Mouse (Mus musculus) CH12.LX (cell line): ENCODE measurements around the gene Osbpl11. TPM values are rescaled to one million over a fixed set of nuclear protein-coding genes. Genes with fewer than 3 reads are reported as not detected.

Experiments
- DNase-seq: peaks from one replicate; pipeline ENCODE4 v3.0.0-alpha.2; 2013; ENCODE audit errors: extremely low read depth
- H3K27ac ChIP-seq: 2 replicates; pipeline ENCODE4 v1.5.1; 2012; ENCODE audit warnings: low read depth, mild to moderate bottlenecking, control low read depth, moderate library complexity; ENCODE audit not compliant: insufficient read depth
- H3K27me3 ChIP-seq: replicated peaks from 2 replicates; pipeline ENCODE3; 2012; ENCODE audit warnings: inconsistent platforms
- H3K36me3 ChIP-seq, 2 experiments: replicated peaks in 1 of 2; 2 replicates each; pipeline versions ENCODE3 to v1.6.1; 2012; ENCODE audit warnings: inconsistent platforms in 1 of 2, low read length in 1 of 2, mild to moderate bottlenecking in 1 of 2, mixed read lengths in 1 of 2, moderate library complexity in 1 of 2; ENCODE audit not compliant: control insufficient read depth in 1 of 2, insufficient read depth in 1 of 2
- H3K4me1 ChIP-seq, 2 experiments: 2 replicates each; pipeline ENCODE4 v1.6.1; 2012; ENCODE audit warnings: inconsistent platforms in 1 of 2, moderate library complexity in 1 of 2; ENCODE audit not compliant: insufficient read depth in 2 of 2, control insufficient read depth in 1 of 2
- H3K4me2 ChIP-seq: 2 replicates; pipeline ENCODE4 v1.6.1; 2012; ENCODE audit warnings: low read depth, mild to moderate bottlenecking, control low read depth; ENCODE audit not compliant: poor library complexity, insufficient read depth, severe bottlenecking
- H3K4me3 ChIP-seq, 3 experiments: fragments of 150-350 bp in 1 of 3; sonication (generic) in 1 of 3; replicated peaks in 1 of 3; 2 replicates each; pipeline versions ENCODE3 to v1.5.1; 2011 to 2012; ENCODE audit warnings: low read depth in 2 of 3, low read length in 2 of 3, mild to moderate bottlenecking in 2 of 3, moderate library complexity in 2 of 3, control low read depth in 1 of 3, improper control_type of control experiment in 1 of 3, inconsistent platforms in 1 of 3, mixed read lengths in 1 of 3; ENCODE audit not compliant: poor library complexity in 1 of 3
- H3K79me2 ChIP-seq: replicated peaks from 2 replicates; pipeline ENCODE4 v1.6.1; 2012; ENCODE audit warnings: mild to moderate bottlenecking, moderate library complexity; ENCODE audit not compliant: control insufficient read depth, poor library complexity, insufficient read depth, severe bottlenecking; ENCODE audit errors: extremely low read depth
- H3K9ac ChIP-seq: 2 replicates; pipeline ENCODE4 v1.6.1; 2012; ENCODE audit warnings: low read depth, mild to moderate bottlenecking, control low read depth, moderate library complexity; ENCODE audit not compliant: insufficient read depth
- H3K9me3 ChIP-seq: replicated peaks from 2 replicates; pipeline ENCODE3; 2012; ENCODE audit warnings: low read length, inconsistent platforms, mixed read lengths
- BHLHE40 ChIP-seq: IDR thresholded peaks from 2 replicates; pipeline ENCODE4 v1.6.1; 2011; ENCODE audit warnings: mild to moderate bottlenecking, low read depth, low read length, improper control_type of control experiment
- CHD1 ChIP-seq: IDR thresholded peaks from 2 replicates; pipeline ENCODE4 v1.6.1; 2012; ENCODE audit warnings: low read depth, low read length, improper control_type of control experiment, inconsistent platforms
- CHD2 ChIP-seq: IDR thresholded peaks from 2 replicates; pipeline ENCODE4 v1.6.1; 2011; ENCODE audit warnings: low read length, improper control_type of control experiment
- CTCF ChIP-seq, 2 experiments: IDR thresholded peaks in 1 of 2; conservative IDR thresholded peaks in 1 of 2; 2 replicates each; pipeline ENCODE4 v1.5.1; 2011 to 2012; ENCODE audit warnings: low read depth in 2 of 2, low read length in 2 of 2, improper control_type of control experiment in 1 of 2, inconsistent platforms in 1 of 2, mild to moderate bottlenecking in 1 of 2, moderate library complexity in 1 of 2
- E2F4 ChIP-seq: IDR thresholded peaks from 2 replicates; pipeline ENCODE4 v1.6.1; 2011; ENCODE audit warnings: low read depth, low read length, improper control_type of control experiment; ENCODE audit not compliant: insufficient replicate concordance
- ELF1 ChIP-seq: IDR thresholded peaks from 2 replicates; pipeline ENCODE4 v1.6.1; 2014; ENCODE audit warnings: low read depth, mild to moderate bottlenecking, inconsistent platforms, low read length, improper control_type of control experiment
- EP300 ChIP-seq: IDR thresholded peaks from 2 replicates; pipeline ENCODE4 v1.6.1; 2011; ENCODE audit warnings: low read length, improper control_type of control experiment
- ETS1 ChIP-seq: conservative IDR thresholded peaks from 2 replicates; pipeline ENCODE4 v1.6.1; 2012; ENCODE audit warnings: low read depth, mild to moderate bottlenecking, inconsistent platforms, low read length, improper control_type of control experiment, moderate library complexity
- HCFC1 ChIP-seq: IDR thresholded peaks from 2 replicates; pipeline ENCODE4 v1.6.1; 2012; ENCODE audit warnings: low read depth, mild to moderate bottlenecking, inconsistent platforms, low read length, improper control_type of control experiment
- JUN ChIP-seq: IDR thresholded peaks from 2 replicates; pipeline ENCODE4 v1.6.1; 2011; ENCODE audit warnings: low read depth, mild to moderate bottlenecking, low read length, improper control_type of control experiment, moderate library complexity; ENCODE audit not compliant: insufficient read depth
- MAFK ChIP-seq: IDR thresholded peaks from 2 replicates; pipeline ENCODE4 v1.6.1; 2011; ENCODE audit warnings: low read length, improper control_type of control experiment; ENCODE audit not compliant: insufficient replicate concordance
- MAX ChIP-seq: IDR thresholded peaks from 2 replicates; pipeline ENCODE4 v1.6.1; 2011; ENCODE audit warnings: low read length, improper control_type of control experiment
- MXI1 ChIP-seq: IDR thresholded peaks from 2 replicates; pipeline ENCODE4 v1.6.1; 2011; ENCODE audit warnings: mild to moderate bottlenecking, low read depth, low read length, improper control_type of control experiment
- MYC ChIP-seq: IDR thresholded peaks from 2 replicates; pipeline ENCODE4 v1.6.1; 2011; ENCODE audit warnings: low read depth, mild to moderate bottlenecking, improper control_type of control experiment, low read length
- NELFE ChIP-seq: IDR thresholded peaks from 2 replicates; pipeline ENCODE4 v1.6.1; 2011; ENCODE audit warnings: low read depth, low read length, improper control_type of control experiment
- PAX5 ChIP-seq: IDR thresholded peaks from 2 replicates; pipeline ENCODE4 v1.6.1; 2012; ENCODE audit warnings: low read length, inconsistent platforms, mixed read lengths
- POLR2A ChIP-seq: IDR thresholded peaks from 2 replicates; pipeline ENCODE4 v1.6.1; 2011; ENCODE audit warnings: low read depth, mild to moderate bottlenecking, improper control_type of control experiment, low read length
- POLR2AphosphoS2 ChIP-seq: IDR thresholded peaks from 2 replicates; pipeline ENCODE4 v1.6.1; 2011; ENCODE audit warnings: low read depth, low read length, improper control_type of control experiment
- RCOR1 ChIP-seq: conservative IDR thresholded peaks from 2 replicates; pipeline ENCODE4 v1.6.1; 2012; ENCODE audit warnings: low read depth, mild to moderate bottlenecking, inconsistent platforms, low read length, improper control_type of control experiment
- SIN3A ChIP-seq: IDR thresholded peaks from 2 replicates; pipeline ENCODE4 v1.6.1; 2012; ENCODE audit warnings: low read length, improper control_type of control experiment, inconsistent platforms
- SMC3 ChIP-seq: IDR thresholded peaks from 2 replicates; pipeline ENCODE4 v1.6.1; 2011; ENCODE audit warnings: low read depth, low read length, improper control_type of control experiment
- TBP ChIP-seq: conservative IDR thresholded peaks from 2 replicates; pipeline ENCODE4 v1.6.1; 2011; ENCODE audit warnings: low read depth, low read length, improper control_type of control experiment
- TCF12 ChIP-seq: IDR thresholded peaks from 2 replicates; pipeline ENCODE4 v1.6.1; 2014; ENCODE audit warnings: low read depth, mild to moderate bottlenecking, inconsistent platforms, low read length, improper control_type of control experiment
- ZC3H11A ChIP-seq: IDR thresholded peaks from 2 replicates; pipeline ENCODE4 v1.6.1; 2012; ENCODE audit warnings: low read depth, mild to moderate bottlenecking, inconsistent platforms, low read length, improper control_type of control experiment
- ZMIZ1 ChIP-seq: IDR thresholded peaks from 2 replicates; pipeline ENCODE4 v1.6.1; 2012; ENCODE audit warnings: low read depth, mild to moderate bottlenecking, inconsistent platforms, low read length, improper control_type of control experiment
- ZNF384 ChIP-seq: IDR thresholded peaks from 2 replicates; pipeline ENCODE4 v1.6.1; 2012; ENCODE audit warnings: low read depth, low read length, improper control_type of control experiment, inconsistent platforms
- dilution Hi-C: fragments of 300-500 bp; cut with MboI; formaldehyde crosslinking; loops from 2 replicates; pipeline ENCODE4 v1.14.3; 2020; ENCODE audit warnings: low sequenced_read_pairs; ENCODE audit not compliant: extremely low pct_unique_long_range_greater_than_20kb, extremely low pct_ligation_motif_present
- in situ Hi-C: fragments of 300-500 bp; cut with MboI; formaldehyde crosslinking; loops from 3 replicates; pipeline ENCODE4 v1.14.3; 2019; ENCODE audit warnings: low sequenced_read_pairs, low pct_ligation_motif_present, low pct_unique_long_range_greater_than_20kb, mixed read lengths
- polyA plus RNA-seq: library from polyadenylated mRNA; unstranded; fragments of >175 nt; gene quantifications from 2 replicates; pipeline ENCODE4 v1.2.1, GENCODE M21; 2012; ENCODE audit warnings: low read depth; ENCODE audit not compliant: insufficient read length
- total RNA-seq, 2 experiments: library from RNA; depleted of rRNA; stranded (reverse); fragments of 300-350 nt in 1 of 2; fragments of >200 nt in 1 of 2; gene quantifications; 2 replicates each; pipeline ENCODE4 v1.2.3; 2012 to 2014

The Osbpl11 gene
- total and polyA plus RNA-seq, 3 experiments: 10.8 to 12.9 (median 11.4) TPM

DNA sequence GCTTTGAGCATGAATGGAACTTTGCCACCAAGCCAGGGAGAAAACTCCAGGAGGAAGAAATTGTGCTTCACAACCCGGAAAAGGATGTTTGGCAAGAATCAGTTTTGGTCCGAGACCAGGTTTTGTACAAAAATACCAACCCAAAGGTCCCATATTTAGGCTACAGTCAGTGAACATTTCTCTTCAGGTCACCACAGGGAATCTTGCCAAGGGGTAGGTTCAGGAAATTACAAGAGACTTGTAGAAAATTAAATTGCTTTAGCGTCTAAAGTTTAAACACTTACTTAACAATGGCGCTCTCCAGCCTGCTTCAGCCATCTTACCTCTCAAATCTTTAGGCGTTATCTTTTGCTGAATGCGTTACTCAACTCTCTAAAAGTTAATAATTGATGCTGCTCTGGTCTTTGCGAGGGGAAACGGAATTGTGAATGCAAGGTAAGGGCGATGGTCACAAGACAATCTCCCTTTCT is 65.8 kb downstream of the Osbpl11 start:
- H3K4me3 ChIP-seq: peak overlapping the region; percentile 85 to 91 (median 85)
- in situ Hi-C loops (no loop called here), dilution Hi-C loops (no loop called here)
- DNase-seq: peak; percentile 50
- H3K4me1 ChIP-seq: peaks cover 22 to 61% of the 10 kb centered on the region in 2 experiments
- TF ChIP-seq TCF12: no peak
- TF ChIP-seq E2F4: 0 out of 2 replicates have a peak, but pooled peaks have one; percentile 69
- TF ChIP-seq CTCF (conservative IDR thresholded peaks at IDR 0.05 in 1 of 2, IDR thresholded peaks at IDR 0.05 in 1 of 2; ENCODE audit: low read depth in 2 of 2, low read length in 2 of 2): no peak
- TF ChIP-seq NELFE: no peak
- peak; percentile 53; the same call in 1 of the 2 replicates for TF ChIP-seq MYC
- no peak; the same call in 1 of the 2 replicates for TF ChIP-seq MAFK
- TF ChIP-seq ZC3H11A: no peak
- 0 out of 2 replicates have a peak, but pooled peaks have one; percentile 15 for TF ChIP-seq SIN3A
- TF ChIP-seq PAX5: no peak
- 0 out of 2 replicates have a peak, but pooled peaks have one; percentile 19 for TF ChIP-seq MXI1
- no peak; the same call in 1 of the 2 replicates for TF ChIP-seq MAX
- no peak for TF ChIP-seq ZMIZ1
- no peak; the same call in 1 of the 2 replicates for TF ChIP-seq EP300
- TF ChIP-seq RCOR1: no peak
- peak; percentile 74 for TF ChIP-seq ELF1
- no peak; the same call in 1 of the 2 replicates for TF ChIP-seq ZNF384
- no peak; the same call in 1 of the 2 replicates for TF ChIP-seq POLR2A
- TF ChIP-seq SMC3: no peak
- no peak for TF ChIP-seq ETS1
- TF ChIP-seq HCFC1: peak; percentile 34; the same call in 1 of the 2 replicates
- TF ChIP-seq POLR2AphosphoS2: no peak
- TF ChIP-seq BHLHE40: no peak
- TF ChIP-seq CHD1: peak; percentile 90; the same call in 1 of the 2 replicates
- peak; percentile 46; the same call in 1 of the 2 replicates for TF ChIP-seq TBP
- TF ChIP-seq CHD2: no peak
- no peak for TF ChIP-seq JUN
- peak overlapping the region; percentile 80 for H3K9ac ChIP-seq
- peaks cover 3% of the 10 kb centered on the region for H3K9me3 ChIP-seq
- peak overlapping the region; percentile 81 for H3K4me2 ChIP-seq
- peak overlapping the region; percentile 14; the same call in 1 of the 2 replicates for H3K27ac ChIP-seq
- peaks cover 54% of the 10 kb centered on the region for H3K79me2 ChIP-seq
- no peaks in the 10 kb centered on the region for H3K27me3 ChIP-seq
- peaks cover 7 to 30% of the 10 kb centered on the region in 2 experiments for H3K36me3 ChIP-seq
